Mouse (Mus musculus) lung, embryonic 14.5 days (tissue): ENCODE measurements around the gene Usp21. TPM values are rescaled to one million over a fixed set of nuclear protein-coding genes. Genes with fewer than 3 reads are reported as not detected.

Experiments
- ATAC-seq: fragments of 200-750 bp; cut with Nextera tagmentation; 2 replicates; pipeline ENCODE4 v1.8.0; 2017; ENCODE audit warnings: mild to moderate bottlenecking, moderate TSS enrichment, moderate library complexity; ENCODE audit not compliant: insufficient read depth
- DNase-seq: peaks from one replicate; pipeline ENCODE4 v3.0.0-alpha.2; 2015
- H3K27ac ChIP-seq: fragments of 300-500 bp; sonication (generic); 2 replicates; pipeline ENCODE4 v1.5.1; 2014; ENCODE audit warnings: low read depth, mild to moderate bottlenecking, moderate library complexity
- H3K27me3 ChIP-seq: fragments of 300-500 bp; sonication (generic); 2 replicates; pipeline ENCODE4 v1.6.1; 2014; ENCODE audit warnings: low read length, control low read depth; ENCODE audit not compliant: insufficient read depth
- H3K36me3 ChIP-seq: fragments of 300-500 bp; sonication (generic); 2 replicates; pipeline ENCODE4 v1.6.1; 2014; ENCODE audit warnings: control low read depth; ENCODE audit not compliant: insufficient read depth
- H3K4me1 ChIP-seq: fragments of 300-500 bp; sonication (generic); 2 replicates; pipeline ENCODE4 v1.6.1; 2014; ENCODE audit warnings: antibody characterized with exemption, control low read depth; ENCODE audit not compliant: insufficient read depth
- H3K4me2 ChIP-seq: fragments of 300-500 bp; sonication (generic); 2 replicates; pipeline ENCODE4 v1.6.1; 2014; ENCODE audit warnings: mild to moderate bottlenecking
- H3K4me3 ChIP-seq: fragments of 300-500 bp; sonication (generic); 2 replicates; pipeline ENCODE4 v1.5.1; 2014; ENCODE audit warnings: low read depth, low read length
- H3K9ac ChIP-seq: fragments of 300-500 bp; sonication (generic); 2 replicates; pipeline ENCODE4 v1.6.1; 2014
- H3K9me3 ChIP-seq: fragments of 300-500 bp; sonication (generic); 2 replicates; pipeline ENCODE4 v1.6.1; 2016; ENCODE audit warnings: low read depth, low read length, control low read depth
- CTCF ChIP-seq: IDR thresholded peaks from 2 replicates; pipeline ENCODE4 v1.5.1; 2016; ENCODE audit warnings: antibody characterized with exemption, low read depth
- WGBS: fragments of 180-500 bp; shearing (Covaris S2); extraction: QIAGEN DNeasy Blood & Tissue Kit; methylation state at CpG from one replicate; pipeline ENCODE4 v1.1.7; 2014; 5-methylcytosine and 5-hydroxymethylcytosine counted together
- polyA plus RNA-seq: library from polyadenylated mRNA; unstranded; fragments of >200 nt; fragmentation: Nextera tagmentation; extraction: Ambion mirVana; gene quantifications from 2 replicates; pipeline ENCODE4 v1.2.1, GENCODE M21; 2014

The Usp21 gene
- polyA plus RNA-seq, 1 experiment from 2014 or later, result 86.0 TPM

GRCm38 (mm10) chr1:171285096-171285892 is 2.5 kb downstream of the Usp21 start:
- no peak for TF ChIP-seq CTCF
- Histone ChIP-seq H3K9me3 (no peaks in the 10 kb centered on the region), H3K27ac (no peak overlapping the region), H3K36me3 (peaks cover 65% of the 10 kb centered on the region), H3K4me2 (no peak overlapping the region), H3K9ac (no peak overlapping the region), H3K4me1 (peaks cover 5% of the 10 kb centered on the region; the same call in 1 of the 2 replicates), H3K27me3 (no peaks in the 10 kb centered on the region), H3K4me3 (no peak overlapping the region)
- DNase-seq, result no peak
- WGBS, result 84% methylated on average over 20 of the region's 20 CpGs
- ATAC-seq, result no peak

- Histone ChIP-seq H3K4me1 (peaks cover 5% of the 10 kb centered on the region; the same call in 1 of the 2 replicates), H3K4me2 (no peak overlapping the region), H3K36me3 (peaks cover 58% of the 10 kb centered on the region), H3K4me3 (no peak overlapping the region), H3K27me3 (no peaks in the 10 kb centered on the region), H3K27ac (no peak overlapping the region), H3K9ac (no peak overlapping the region), H3K9me3 (no peaks in the 10 kb centered on the region)
- no peak for ATAC-seq
- 86% methylated on average over 15 of the region's 15 CpGs for WGBS
- no peak for DNase-seq
- no peak for TF ChIP-seq CTCF
Measured at GRCm38 (mm10) chr1:171284491-171284890, 3.3 kb downstream of the Usp21 start.

GRCm38 (mm10) chr1:171283188-171284160 is 4.3 kb downstream of the Usp21 start:
- no peak for DNase-seq
- peaks cover 5% of the 10 kb centered on the region; the same call in 1 of the 2 replicates for H3K4me1 ChIP-seq
- H3K27ac ChIP-seq, result no peak overlapping the region
- TF ChIP-seq CTCF, result no peak
- WGBS, result 92% methylated on average over 18 of the region's 18 CpGs
- no peaks in the 10 kb centered on the region for H3K27me3 ChIP-seq
- ATAC-seq, result no peak
- no peak overlapping the region for H3K9ac ChIP-seq
- peaks cover 51% of the 10 kb centered on the region for H3K36me3 ChIP-seq
- H3K4me3 ChIP-seq, result no peak overlapping the region
- no peak overlapping the region for H3K4me2 ChIP-seq
- H3K9me3 ChIP-seq, result no peaks in the 10 kb centered on the region

GRCm38 (mm10) chr1:171282086-171282805 is 5.5 kb downstream of the Usp21 start:
- Histone ChIP-seq H3K27me3 (no peaks in the 10 kb centered on the region), H3K27ac (no peak overlapping the region), H3K9ac (peak overlapping the region; percentile 64; the same call in 1 of the 2 replicates), H3K36me3 (peaks cover 59% of the 10 kb centered on the region), H3K4me3 (peak overlapping the region; percentile 76), H3K4me2 (peak overlapping the region; percentile 94), H3K4me1 (peaks cover 5% of the 10 kb centered on the region; the same call in 1 of the 2 replicates), H3K9me3 (no peaks in the 10 kb centered on the region)
- DNase-seq (no peak), ATAC-seq (no peak)
- WGBS, result 68% methylated on average over 18 of the region's 18 CpGs
- no peak for TF ChIP-seq CTCF

GRCm38 (mm10) chr1:171281528-171281923 is 6.3 kb downstream of the Usp21 start:
- H3K36me3 ChIP-seq, result peaks cover 65% of the 10 kb centered on the region
- DNase-seq (peak; percentile 90), ATAC-seq (peak; percentile 56)
- 1% methylated on average over 10 of the region's 10 CpGs for WGBS
- peak overlapping the region; percentile 64 for H3K9ac ChIP-seq
- H3K27me3 ChIP-seq, result no peaks in the 10 kb centered on the region
- H3K4me3 ChIP-seq, result peak overlapping the region; percentile 76
- H3K4me1 ChIP-seq, result peaks cover 1% of the 10 kb centered on the region; the same call in 1 of the 2 replicates
- H3K27ac ChIP-seq, result peak overlapping the region; percentile 91
- H3K9me3 ChIP-seq, result no peaks in the 10 kb centered on the region
- peak overlapping the region; percentile 94 for H3K4me2 ChIP-seq
- peak; percentile 76 for TF ChIP-seq CTCF

GRCm38 (mm10) chr1:171280916-171281527 is 6.8 kb downstream of the Usp21 start, which contains the start of gene Ppox:
Ppox (minus strand) TSS chr1:171281186.
- H3K27ac ChIP-seq, result peak within 1 kb of the TSS; percentile 91
- peak; percentile 97 for DNase-seq
- H3K9me3 ChIP-seq, result no peaks in the 10 kb centered on the region
- H3K4me1 ChIP-seq, result no peaks in the 10 kb centered on the region
- ATAC-seq, result peak; percentile 98
- H3K4me2 ChIP-seq, result peak within 1 kb of the TSS; percentile 94
- no peaks in the 10 kb centered on the region for H3K27me3 ChIP-seq
- no peak for TF ChIP-seq CTCF
- WGBS, result under 1% methylated on average over 26 of the region's 26 CpGs
- peak within 1 kb of the TSS; percentile 76 for H3K4me3 ChIP-seq
- peaks cover 65% of the 10 kb centered on the region for H3K36me3 ChIP-seq
- H3K9ac ChIP-seq, result peak within 1 kb of the TSS; percentile 86
